Mouse (Mus musculus): ENCODE measurements around the gene Cd300ld3. TPM values are rescaled to one million over a fixed set of nuclear protein-coding genes. Genes with fewer than 3 reads are reported as not detected.
"Not testable (repeated sequence)": the region's sequence is repeated elsewhere in the genome, so short reads cannot be mapped to it uniquely, and the experiment has no call there.

Cd300ld3 gene
- polyA plus RNA-seq, 1 experiment from 2014 or later = not detected

GRCm38 (mm10) chr11:115052206-115052605 lies 4.0 kb upstream of the Cd300ld3 start:
- Histone ChIP-seq H3K4me3 (ENCODE audit: low read depth, low read length) (no peak overlapping the region), H3K9ac (ENCODE audit: low read length) (no peak overlapping the region), H3K4me2 (replicated peaks; ENCODE audit: low read depth) (no peak overlapping the region), H3K36me3 (ENCODE audit: control insufficient read depth, insufficient read depth, low read length) (no peaks in the 10 kb centered on the region), H3K9me3 (ENCODE audit: control insufficient read depth, low read length) (no peaks in the 10 kb centered on the region), H3K27ac (replicated peaks) (no peak overlapping the region), H3K27me3 (ENCODE audit: control insufficient read depth, insufficient read depth, low read length) (no peaks in the 10 kb centered on the region), H3K4me1 (replicated peaks; ENCODE audit: control insufficient read depth, insufficient read depth) (no peaks in the 10 kb centered on the region)
- WGBS = 3% methylated on average over 9 of the region's 9 CpGs
- TF ChIP-seq EP300 (optimal IDR thresholded peaks at IDR 0.05) = no peak
- no peak for TF ChIP-seq CTCF (IDR thresholded peaks at IDR 0.05; ENCODE audit: low read depth)
- ATAC-seq (ENCODE audit: low FRiP score, low TSS enrichment) = no peak
- DNase-seq (ENCODE audit: low spot score) = peak; percentile 70

GRCm38 (mm10) chr11:115049282-115049895 lies 1.2 kb upstream of the Cd300ld3 start:
- Histone ChIP-seq H3K9me3 (ENCODE audit: control insufficient read depth, low read length) (no peaks in the 10 kb centered on the region), H3K9ac (ENCODE audit: low read length) (no peak overlapping the region), H3K4me1 (replicated peaks; ENCODE audit: control insufficient read depth, insufficient read depth) (no peaks in the 10 kb centered on the region), H3K4me3 (ENCODE audit: low read depth, low read length) (no peak overlapping the region), H3K4me2 (replicated peaks; ENCODE audit: low read depth) (no peak overlapping the region), H3K27ac (replicated peaks) (no peak overlapping the region), H3K36me3 (ENCODE audit: control insufficient read depth, insufficient read depth, low read length) (no peaks in the 10 kb centered on the region), H3K27me3 (ENCODE audit: control insufficient read depth, insufficient read depth, low read length) (no peaks in the 10 kb centered on the region)
- peak; percentile 42 for TF ChIP-seq CTCF (IDR thresholded peaks at IDR 0.05; ENCODE audit: low read depth)
- no peak for TF ChIP-seq EP300 (optimal IDR thresholded peaks at IDR 0.05)
- DNase-seq (ENCODE audit: low spot score) = no peak
- WGBS = 39% methylated on average over 3 of the region's 3 CpGs
- ATAC-seq (ENCODE audit: low FRiP score, low TSS enrichment) = no peak

- no CpG with 5 or more reads among the region's 6 CpGs for WGBS
- H3K27me3 ChIP-seq (ENCODE audit: control insufficient read depth, insufficient read depth, low read length); H3K27ac ChIP-seq (replicated peaks); H3K9ac ChIP-seq (ENCODE audit: low read length); DNase-seq (ENCODE audit: low spot score); H3K4me1 ChIP-seq (replicated peaks; ENCODE audit: control insufficient read depth, insufficient read depth); ATAC-seq (ENCODE audit: low FRiP score, low TSS enrichment); H3K9me3 ChIP-seq (ENCODE audit: control insufficient read depth, low read length); H3K4me3 ChIP-seq (ENCODE audit: low read depth, low read length); H3K4me2 ChIP-seq (replicated peaks; ENCODE audit: low read depth); H3K36me3 ChIP-seq (ENCODE audit: control insufficient read depth, insufficient read depth, low read length): not testable (repeated sequence)
These were observed 10.5 kb downstream of the Cd300ld3 start, which contains the start of gene Cd300ld5 for GRCm38 (mm10) chr11:115037669-115038068. Cd300ld5 (minus strand) TSS chr11:115037769.

- not testable (repeated sequence) for ATAC-seq (ENCODE audit: low FRiP score, low TSS enrichment); H3K4me1 ChIP-seq (replicated peaks; ENCODE audit: control insufficient read depth, insufficient read depth); H3K27ac ChIP-seq (replicated peaks); H3K9me3 ChIP-seq (ENCODE audit: control insufficient read depth, low read length); DNase-seq (ENCODE audit: low spot score); H3K4me2 ChIP-seq (replicated peaks; ENCODE audit: low read depth); H3K36me3 ChIP-seq (ENCODE audit: control insufficient read depth, insufficient read depth, low read length); H3K4me3 ChIP-seq (ENCODE audit: low read depth, low read length); H3K9ac ChIP-seq (ENCODE audit: low read length); H3K27me3 ChIP-seq (ENCODE audit: control insufficient read depth, insufficient read depth, low read length)
- no CpG with 5 or more reads among the region's 6 CpGs for WGBS
These were observed 21.3 kb downstream of the Cd300ld3 start, which contains the start of gene Cd300ld4 for GRCm38 (mm10) chr11:115026912-115027311. Cd300ld4 (minus strand) TSS chr11:115027012.

GRCm38 (mm10) chr11:115016093-115016492 lies 32.1 kb downstream of the Cd300ld3 start, which contains the start of gene Cd300ld2:
Cd300ld2 (minus strand) TSS chr11:115016193.
- H3K27ac ChIP-seq (replicated peaks); H3K4me1 ChIP-seq (replicated peaks; ENCODE audit: control insufficient read depth, insufficient read depth); H3K9ac ChIP-seq (ENCODE audit: low read length); H3K4me3 ChIP-seq (ENCODE audit: low read depth, low read length); ATAC-seq (ENCODE audit: low FRiP score, low TSS enrichment); H3K36me3 ChIP-seq (ENCODE audit: control insufficient read depth, insufficient read depth, low read length); H3K4me2 ChIP-seq (replicated peaks; ENCODE audit: low read depth); H3K9me3 ChIP-seq (ENCODE audit: control insufficient read depth, low read length); DNase-seq (ENCODE audit: low spot score); H3K27me3 ChIP-seq (ENCODE audit: control insufficient read depth, insufficient read depth, low read length): not testable (repeated sequence)
- no CpG with 5 or more reads among the region's 7 CpGs for WGBS

GRCm38 (mm10) chr11:115004070-115004469 lies 44.1 kb downstream of the Cd300ld3 start:
- Histone ChIP-seq H3K4me1 (replicated peaks; ENCODE audit: control insufficient read depth, insufficient read depth) (no peaks in the 10 kb centered on the region), H3K27ac (replicated peaks) (no peak overlapping the region), H3K4me3 (ENCODE audit: low read depth, low read length) (no peak overlapping the region), H3K27me3 (ENCODE audit: control insufficient read depth, insufficient read depth, low read length) (no peaks in the 10 kb centered on the region), H3K36me3 (ENCODE audit: control insufficient read depth, insufficient read depth, low read length) (no peaks in the 10 kb centered on the region), H3K4me2 (replicated peaks; ENCODE audit: low read depth) (no peak overlapping the region), H3K9me3 (ENCODE audit: control insufficient read depth, low read length) (no peaks in the 10 kb centered on the region), H3K9ac (ENCODE audit: low read length) (no peak overlapping the region)
- no peak for TF ChIP-seq CTCF (IDR thresholded peaks at IDR 0.05; ENCODE audit: low read depth)
- TF ChIP-seq EP300 (optimal IDR thresholded peaks at IDR 0.05) = no peak
- no peak for ATAC-seq (ENCODE audit: low FRiP score, low TSS enrichment)
- 89% methylated on average over 5 of the region's 5 CpGs for WGBS
- DNase-seq (ENCODE audit: low spot score) = no peak
